Mouse (Mus musculus) heart, adult 11 months (tissue): Measurements from ENCODE around the gene Zfr.

Experiments used
- DNase-seq: peaks from one replicate; pipeline ENCODE4 v3.0.0; 2022

The Zfr gene

DNA sequence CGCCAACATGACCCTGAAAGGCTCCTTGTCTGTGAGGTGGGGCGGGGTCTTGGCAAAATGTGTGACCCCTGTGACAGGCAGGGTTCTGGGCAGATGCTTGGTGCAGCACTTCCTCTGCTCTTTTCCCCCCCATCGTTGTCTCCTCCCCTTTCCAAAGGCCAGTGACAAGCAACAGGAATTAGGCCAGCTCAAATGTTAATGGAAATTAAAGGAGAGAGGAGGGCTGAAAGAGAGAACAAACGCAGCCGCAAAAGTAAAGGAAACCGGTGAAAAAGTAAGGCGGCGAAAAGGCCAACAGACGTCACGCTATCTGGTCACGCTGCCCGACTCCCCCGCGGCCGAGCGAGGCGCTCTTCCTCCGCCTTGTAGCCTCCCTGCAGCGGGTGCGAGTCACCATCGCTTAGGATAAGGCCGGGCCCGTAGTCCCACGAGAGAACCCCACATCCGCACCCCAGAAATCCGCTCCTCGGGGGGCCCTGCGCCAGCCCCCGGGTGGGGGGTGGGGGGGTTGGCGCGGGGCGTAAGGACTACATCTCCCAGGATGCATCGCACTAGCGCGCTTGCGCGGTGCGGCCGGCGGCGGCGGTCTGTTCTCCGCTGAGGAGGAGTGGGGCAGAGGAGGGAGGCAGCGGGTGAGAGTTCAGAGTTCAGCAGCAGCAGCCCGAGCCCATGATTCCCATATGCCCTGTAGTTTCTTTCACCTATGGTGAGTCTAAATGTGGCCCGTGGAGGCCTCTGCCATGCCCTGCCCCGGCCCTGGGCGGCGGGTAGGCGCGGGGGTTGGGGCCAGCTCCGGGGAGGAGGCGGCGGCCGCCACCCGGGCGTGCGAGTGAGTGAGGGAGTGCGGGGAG lies at the start of gene Zfr:
Zfr (plus strand) TSS at position 590 of the 851 bp plus-strand sequence.
- DNase-seq, result peak; percentile 99

DNA sequence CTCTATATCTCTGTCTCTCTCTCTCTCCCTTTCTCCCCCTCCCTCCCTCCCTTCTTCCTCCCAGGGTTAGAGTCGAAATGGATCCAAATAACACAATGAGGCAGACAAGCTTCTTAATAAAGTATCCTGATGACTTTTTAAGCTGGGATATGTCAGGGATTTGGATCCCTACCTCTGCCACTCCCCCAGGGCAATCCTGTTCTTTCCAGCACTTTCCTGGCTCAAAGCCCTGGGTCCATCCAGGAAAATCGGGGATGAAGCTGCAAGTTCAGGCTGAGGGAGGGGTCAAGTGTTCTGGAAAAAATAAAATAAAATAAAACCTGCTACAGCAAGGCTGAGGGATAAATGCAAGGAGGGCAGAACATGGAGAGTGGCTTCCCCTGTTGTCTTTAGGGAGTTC lies 49.7 kb upstream of the Zfr start:
- DNase-seq, result peak; percentile 97

DNA sequence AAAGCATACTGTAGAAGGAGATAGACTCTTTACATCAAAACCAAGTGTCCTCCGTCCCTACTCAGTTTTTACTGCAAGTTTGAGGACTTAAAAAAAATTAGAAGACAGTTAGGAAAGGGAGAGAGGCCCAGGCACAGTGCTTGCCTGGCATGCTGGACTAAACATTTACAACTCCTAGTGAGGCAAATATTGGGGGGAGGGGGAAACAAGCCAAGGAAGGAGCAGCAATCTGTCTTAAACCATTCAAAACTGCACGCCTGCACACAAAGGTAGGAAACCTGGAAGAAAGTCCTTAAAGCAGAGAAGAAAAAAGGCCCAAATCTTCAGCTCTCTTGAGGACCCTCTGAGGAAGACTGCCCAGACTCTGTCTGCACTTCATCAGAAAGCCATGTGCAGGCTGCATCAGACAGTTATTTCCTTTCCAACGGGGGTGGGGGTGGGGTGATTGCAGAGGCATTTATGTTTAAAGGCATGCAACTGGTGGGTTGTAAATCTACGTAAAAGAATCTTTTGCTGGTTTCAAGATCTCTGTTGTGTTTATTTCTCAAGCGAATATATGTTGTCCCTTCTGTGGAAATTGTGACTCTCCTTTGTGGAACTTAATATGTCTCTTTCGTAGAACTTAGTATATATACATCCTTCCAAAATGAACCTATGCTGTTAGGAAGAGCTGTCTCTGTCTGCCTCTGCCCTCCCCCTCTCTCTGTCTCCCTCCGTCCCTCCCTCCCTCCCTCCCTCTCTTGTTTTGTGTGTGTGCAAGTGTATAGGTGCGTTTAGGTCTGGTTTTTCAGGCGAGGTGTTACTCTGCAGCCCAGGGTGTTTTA lies 49.0 kb upstream of the Zfr start:
- DNase-seq, result no peak

DNA sequence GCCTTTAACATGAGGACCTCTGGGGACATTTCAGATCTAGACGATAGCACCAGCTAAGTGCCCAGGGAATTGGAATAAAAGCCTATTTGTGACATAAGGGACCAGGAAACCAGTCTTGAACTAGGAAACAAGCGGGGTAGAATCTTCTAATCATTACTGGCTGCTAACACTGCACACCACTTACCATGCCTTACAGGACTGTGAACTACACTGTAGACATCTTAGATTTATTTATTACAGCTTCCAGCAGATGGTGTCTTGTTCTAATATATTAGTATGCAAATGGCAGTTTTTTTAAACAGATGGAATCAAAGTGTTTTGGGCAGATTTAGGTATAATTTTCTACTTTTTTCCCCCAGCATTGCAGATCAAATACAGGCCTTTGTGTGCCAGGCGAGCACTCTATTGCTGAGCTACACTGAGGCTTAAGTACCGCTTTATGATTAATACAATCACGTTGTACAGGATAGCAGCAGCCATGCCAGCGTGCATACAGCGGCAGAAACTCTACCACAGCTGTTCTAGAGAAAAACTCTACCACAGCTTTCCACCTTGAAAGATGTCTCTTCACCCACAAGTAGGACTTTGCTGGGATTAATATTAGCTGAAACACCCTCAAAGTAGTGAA lies 44.8 kb upstream of the Zfr start:
- DNase-seq, result no peak

DNA sequence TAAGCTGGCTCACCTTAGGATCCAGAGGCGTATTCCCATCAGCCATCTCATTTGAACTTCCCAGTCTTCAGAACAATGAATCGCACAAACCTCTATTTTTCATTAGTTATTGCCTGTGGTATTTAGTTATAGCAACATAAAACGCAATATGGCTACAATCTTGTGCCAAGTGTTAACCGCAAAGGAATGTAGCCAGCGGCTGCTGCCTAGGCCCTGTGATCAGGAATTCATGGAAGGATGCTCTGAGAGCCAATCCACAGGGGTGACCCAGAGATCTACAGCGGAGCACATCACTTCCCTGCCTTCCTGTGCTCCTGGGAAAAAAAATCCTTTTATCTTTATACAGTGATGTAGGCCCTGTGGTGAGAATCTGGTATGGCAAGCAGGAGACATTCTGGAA lies 43.2 kb upstream of the Zfr start:
- DNase-seq, result no peak

DNA sequence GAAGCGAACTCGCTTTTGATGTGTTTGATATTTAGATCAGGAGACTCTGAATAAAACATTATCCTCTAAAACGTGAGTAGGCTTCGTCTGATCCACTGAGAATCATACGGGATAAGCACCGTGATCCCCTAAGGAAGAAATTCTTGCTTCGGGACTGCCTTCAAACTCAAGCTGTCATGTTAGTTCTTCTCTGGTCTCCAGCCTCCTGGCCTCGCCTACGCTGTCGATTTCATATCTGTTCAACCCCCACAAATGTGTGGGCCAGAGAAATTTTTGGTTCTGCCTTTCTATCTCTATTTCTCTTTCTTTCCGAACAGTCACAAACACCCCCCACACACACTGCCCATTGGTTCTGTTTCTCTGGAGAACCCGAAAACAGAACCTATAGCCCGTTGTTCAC lies 35.3 kb upstream of the Zfr start:
- no peak for DNase-seq

- DNase-seq, result peak; percentile 97
Observed at GRCm38 (mm10) chr15:12084164-12084563, 33.5 kb upstream of the Zfr start.

DNA sequence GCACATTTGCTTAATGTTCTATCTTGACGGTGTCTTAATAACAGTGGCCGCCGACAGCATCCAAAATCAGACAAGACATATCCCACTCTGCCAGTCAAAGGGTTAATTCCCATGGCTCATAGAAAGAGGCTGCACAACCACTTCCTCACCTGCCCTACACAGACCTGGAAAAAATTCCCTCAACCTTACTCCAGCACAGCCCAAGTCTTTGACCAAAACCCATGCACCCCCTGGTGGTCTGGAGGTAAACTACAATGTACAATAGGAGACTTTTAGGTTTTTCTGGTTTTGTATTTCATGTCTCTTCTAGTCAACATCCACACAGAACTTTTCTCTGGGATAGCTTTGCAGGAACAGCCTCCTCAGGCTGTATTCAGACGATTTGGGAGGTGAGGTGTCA lies 32.8 kb upstream of the Zfr start:
- DNase-seq, result peak; percentile 89

DNA sequence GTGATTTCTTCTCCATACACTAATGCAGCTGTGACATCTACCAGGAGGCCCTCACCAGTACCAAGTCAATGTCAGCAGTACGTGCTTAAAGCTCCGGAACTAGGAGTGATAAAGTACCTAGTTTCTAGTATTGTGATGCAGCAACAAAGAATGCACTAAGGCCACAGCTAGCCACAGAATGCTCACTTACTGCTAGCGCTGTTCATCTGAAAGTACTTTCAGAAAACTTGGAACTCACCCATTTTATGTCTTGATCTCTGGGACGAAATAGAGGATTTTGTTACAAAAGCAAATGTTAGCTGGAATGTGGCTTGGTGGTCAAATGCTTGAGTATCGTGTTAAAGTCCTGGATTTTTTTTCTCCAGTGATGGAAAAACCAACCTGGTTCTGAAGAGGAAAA lies 30.0 kb upstream of the Zfr start:
- no peak for DNase-seq

GRCm38 (mm10) chr15:12088091-12088490 lies 29.5 kb upstream of the Zfr start:
- no peak for DNase-seq

- no peak for DNase-seq
Observed at GRCm38 (mm10) chr15:12090087-12090486, 27.5 kb upstream of the Zfr start.

- DNase-seq, result no peak
Observed at GRCm38 (mm10) chr15:12090981-12091669, 26.5 kb upstream of the Zfr start.

GRCm38 (mm10) chr15:12091781-12092458 lies 25.7 kb upstream of the Zfr start:
- DNase-seq, result no peak

DNA sequence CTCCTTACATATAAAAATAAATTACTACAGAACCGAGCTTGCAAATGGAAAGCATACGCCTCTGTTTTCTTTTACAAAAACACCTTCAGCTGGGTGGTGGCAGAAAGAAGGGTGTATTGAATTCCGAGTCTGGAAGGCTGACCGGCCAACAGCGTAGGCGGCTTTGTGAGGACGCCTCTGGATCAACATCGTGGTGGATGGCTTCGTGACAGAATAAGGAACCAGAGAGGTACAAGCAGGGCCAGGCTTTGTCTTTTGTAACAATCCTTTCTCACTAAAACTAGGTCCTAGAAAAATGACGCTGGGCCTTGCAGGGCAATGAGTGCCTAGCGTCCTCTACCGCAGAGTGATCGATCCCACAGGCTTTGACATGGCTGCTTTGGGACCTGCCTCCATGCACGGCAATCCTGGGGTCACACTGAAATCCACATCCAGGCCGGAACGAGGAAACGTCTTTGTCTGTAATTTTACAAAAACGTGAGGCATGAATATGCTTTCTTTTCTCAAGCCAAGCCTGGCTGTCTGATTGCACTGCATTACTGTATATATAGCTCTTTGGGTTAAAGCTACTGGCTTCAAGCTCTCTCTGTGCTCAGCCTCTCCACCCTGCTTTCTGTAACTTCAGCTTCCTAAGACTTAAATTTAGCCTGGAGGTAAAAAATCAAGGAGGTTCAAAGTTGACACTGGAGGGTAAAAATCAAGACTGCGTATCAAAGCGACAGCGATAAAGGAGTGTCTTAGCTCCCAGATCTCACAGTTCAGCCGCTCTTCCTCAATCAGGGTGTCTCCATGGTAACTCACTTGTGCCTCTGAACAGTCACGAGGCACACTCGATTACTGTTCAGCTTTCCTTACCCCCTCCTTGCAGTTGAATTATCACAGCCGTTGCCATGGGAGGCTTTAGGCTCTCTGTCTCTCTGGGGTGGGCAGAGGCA lies 24.3 kb upstream of the Zfr start:
- no peak for DNase-seq

GRCm38 (mm10) chr15:12093961-12094566 lies 23.6 kb upstream of the Zfr start:
- DNase-seq, result no peak

DNA sequence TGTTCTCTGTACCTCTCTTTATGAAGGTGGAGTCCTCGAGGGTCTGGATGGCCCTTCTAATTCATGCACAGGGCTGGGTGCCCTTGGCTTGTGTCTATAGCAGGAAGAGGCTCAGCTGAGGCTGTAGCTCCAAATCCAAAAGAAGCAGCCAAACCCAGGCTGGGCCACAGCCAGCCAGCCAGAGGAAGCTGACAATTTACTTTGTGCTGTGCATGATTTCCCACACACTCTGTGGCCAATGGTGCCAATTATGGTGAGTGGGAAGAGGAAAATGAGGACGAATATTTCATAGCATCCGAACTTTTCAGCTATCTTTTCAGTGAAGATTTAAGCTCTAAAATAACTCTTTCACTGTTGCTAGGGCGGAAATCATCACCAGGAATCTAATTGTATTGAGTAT lies 21.2 kb upstream of the Zfr start:
- peak; percentile 78 for DNase-seq

GRCm38 (mm10) chr15:12097344-12097743 lies 20.3 kb upstream of the Zfr start:
- no peak for DNase-seq

DNA sequence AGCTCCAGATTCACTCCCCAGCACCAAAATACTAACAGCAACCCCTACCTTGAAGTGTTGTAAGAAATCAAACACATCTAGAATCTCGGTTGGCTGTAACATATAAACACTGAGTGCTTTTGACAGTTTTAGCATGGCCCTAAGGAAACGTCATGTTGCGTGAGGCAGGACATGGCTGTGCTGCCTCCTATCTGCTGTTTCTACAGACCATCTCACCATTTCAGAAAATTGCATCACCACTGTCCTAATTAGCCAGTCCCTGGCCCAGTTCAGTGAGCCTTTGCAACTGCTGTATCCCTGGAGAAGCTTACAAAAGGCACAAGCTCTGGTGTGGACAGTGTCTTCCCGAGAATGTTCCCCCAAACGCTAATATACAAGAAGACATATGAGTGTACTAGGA lies 16.7 kb upstream of the Zfr start:
- DNase-seq, result no peak

GRCm38 (mm10) chr15:12103763-12104162 lies 13.9 kb upstream of the Zfr start:
- DNase-seq, result peak; percentile 87

GRCm38 (mm10) chr15:12104827-12105226 lies 12.8 kb upstream of the Zfr start:
- no peak for DNase-seq

GRCm38 (mm10) chr15:12106430-12106829 lies 11.2 kb upstream of the Zfr start:
- DNase-seq, result no peak
